Mouse (Mus musculus): Measurements from ENCODE around the gene Slc38a2.

Slc38a2 gene

DNA sequence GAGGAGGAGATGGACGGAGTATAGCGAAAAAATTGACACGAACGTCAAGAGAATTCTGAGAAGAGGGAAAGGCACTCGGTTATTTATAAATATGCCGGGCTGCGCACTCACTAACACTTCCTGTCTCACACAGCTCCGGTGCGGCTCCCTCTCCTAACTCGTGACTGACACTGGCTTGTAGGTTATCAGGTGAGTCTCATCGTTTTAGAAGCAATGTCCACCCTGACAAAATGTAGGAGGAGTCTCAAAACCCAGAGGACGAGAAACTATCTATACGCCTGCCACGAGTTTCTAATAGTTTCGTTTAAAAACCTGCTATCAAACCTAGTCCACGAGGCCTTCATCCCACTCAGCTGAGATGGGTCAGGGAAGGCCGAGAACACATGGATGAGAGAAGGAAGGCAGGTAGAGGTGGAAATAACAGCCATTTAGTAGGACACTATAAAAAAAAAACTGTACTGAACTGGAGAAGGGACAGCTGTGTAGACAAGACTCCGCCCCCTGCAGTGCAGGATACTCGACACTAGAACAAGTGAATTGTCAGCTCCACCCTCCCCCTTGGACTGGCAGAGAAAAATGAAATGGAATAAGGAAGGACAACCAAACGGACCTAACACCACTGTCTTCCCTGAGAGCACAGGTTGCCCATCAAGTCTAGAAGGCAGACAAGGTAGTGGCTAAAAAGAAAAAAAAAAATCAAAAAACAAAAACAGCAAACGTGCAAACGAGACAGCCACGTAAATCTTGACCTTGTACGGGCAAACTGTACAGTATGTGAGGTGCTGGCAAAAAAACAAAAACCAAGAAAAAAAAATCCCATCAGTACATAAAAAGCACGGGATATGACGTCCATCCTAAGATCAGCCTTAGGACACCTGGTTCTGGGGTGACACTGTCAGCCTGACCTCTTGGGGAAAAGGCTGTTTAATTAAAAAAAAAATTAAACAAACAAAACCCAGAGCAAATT lies 3.8 kb downstream of the Slc38a2 start:
- no peak for DNase-seq (ENCODE audit: low spot score)

- no peak for DNase-seq (ENCODE audit: low spot score)
Measured at GRCm38 (mm10) chr15:96694988-96695387, 4.5 kb downstream of the Slc38a2 start.

DNA sequence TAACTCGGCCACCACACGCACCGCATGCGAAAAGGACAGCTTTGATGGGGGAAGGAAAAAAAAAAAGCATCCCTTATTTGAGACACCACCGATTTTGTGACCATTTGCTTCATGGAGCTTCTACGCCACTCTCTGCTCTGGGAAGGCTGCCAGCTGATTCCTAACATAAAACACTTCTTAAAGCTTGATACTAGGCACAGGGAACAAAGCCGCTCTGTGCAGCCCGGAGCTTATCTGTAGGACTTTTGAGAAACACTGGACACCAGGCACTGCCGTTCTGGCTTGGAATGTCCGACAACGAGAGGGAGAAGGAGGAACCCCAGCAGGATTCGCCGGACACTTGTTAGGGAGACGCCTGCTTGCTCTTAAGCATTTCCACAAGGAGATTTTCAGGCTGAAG lies 5.8 kb downstream of the Slc38a2 start:
- DNase-seq (ENCODE audit: low spot score) = no peak

- no peak for DNase-seq (ENCODE audit: low spot score)
Measured at GRCm38 (mm10) chr15:96692401-96692800, 7.1 kb downstream of the Slc38a2 start.

- DNase-seq (ENCODE audit: low spot score) = no peak
Measured at GRCm38 (mm10) chr15:96691381-96691780, 8.1 kb downstream of the Slc38a2 start.

DNA sequence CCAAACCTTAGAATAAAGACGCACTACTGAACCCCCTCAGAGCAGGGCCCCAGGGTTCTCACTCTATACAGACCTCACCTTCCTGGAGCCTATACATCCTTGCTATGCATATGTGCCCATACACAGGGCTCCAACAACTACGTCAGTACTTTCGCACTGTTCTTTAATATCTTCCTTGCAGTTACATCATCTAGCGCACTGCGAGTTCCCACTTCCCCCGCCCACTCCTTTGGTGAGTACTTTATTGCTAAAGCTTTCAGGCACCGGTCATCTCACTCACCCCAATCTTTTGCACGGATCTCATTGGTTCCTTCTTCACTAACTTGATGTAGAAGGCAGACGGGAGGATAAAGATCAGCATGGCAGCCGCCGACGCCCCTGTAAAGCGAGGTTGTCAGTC lies 8.7 kb downstream of the Slc38a2 start:
- no peak for DNase-seq (ENCODE audit: low spot score)

GRCm38 (mm10) chr15:96689919-96690318 lies 9.6 kb downstream of the Slc38a2 start:
- no peak for DNase-seq (ENCODE audit: low spot score)

- DNase-seq (ENCODE audit: low spot score) = no peak
Measured at GRCm38 (mm10) chr15:96688784-96689318, 10.7 kb downstream of the Slc38a2 start.

DNA sequence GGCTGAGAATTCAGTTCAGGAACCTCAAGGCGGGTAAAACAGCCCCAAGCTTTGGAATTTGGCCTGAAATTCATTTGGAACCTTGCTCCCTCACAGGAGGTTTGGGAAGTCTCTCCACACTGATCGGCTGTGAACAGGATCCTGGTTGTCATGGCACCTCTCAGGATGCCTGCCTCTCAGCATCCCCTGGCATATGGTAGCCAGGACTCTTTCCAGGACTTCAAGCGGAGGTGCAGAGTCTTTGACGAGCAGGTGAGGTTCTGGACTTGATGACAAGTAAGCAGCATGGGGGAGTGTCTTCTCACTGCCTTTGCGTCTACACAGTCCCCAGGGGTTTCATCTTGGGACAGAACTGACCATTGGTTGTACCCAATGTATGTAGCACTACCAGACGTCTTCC lies 11.5 kb downstream of the Slc38a2 start:
- no peak for DNase-seq (ENCODE audit: low spot score)

DNA sequence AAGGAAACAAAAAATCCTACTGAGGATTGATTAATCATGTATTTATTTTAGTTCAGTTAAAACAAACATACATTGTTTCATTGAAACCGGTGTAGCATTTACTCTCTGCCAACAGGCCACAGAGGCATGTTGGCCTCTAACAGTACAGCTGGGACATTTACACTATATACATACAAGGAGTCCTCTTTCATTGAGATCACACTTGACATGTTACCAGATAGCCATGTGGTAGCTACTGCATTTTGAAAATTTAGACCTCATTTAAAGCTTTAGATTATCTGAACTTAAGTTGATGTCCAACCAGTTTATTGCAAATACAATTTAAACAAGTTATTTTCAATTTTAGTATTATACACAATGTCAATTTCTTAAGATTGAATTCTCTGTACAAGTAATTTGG lies 12.2 kb downstream of the Slc38a2 start:
- no peak for DNase-seq (ENCODE audit: low spot score)

DNA sequence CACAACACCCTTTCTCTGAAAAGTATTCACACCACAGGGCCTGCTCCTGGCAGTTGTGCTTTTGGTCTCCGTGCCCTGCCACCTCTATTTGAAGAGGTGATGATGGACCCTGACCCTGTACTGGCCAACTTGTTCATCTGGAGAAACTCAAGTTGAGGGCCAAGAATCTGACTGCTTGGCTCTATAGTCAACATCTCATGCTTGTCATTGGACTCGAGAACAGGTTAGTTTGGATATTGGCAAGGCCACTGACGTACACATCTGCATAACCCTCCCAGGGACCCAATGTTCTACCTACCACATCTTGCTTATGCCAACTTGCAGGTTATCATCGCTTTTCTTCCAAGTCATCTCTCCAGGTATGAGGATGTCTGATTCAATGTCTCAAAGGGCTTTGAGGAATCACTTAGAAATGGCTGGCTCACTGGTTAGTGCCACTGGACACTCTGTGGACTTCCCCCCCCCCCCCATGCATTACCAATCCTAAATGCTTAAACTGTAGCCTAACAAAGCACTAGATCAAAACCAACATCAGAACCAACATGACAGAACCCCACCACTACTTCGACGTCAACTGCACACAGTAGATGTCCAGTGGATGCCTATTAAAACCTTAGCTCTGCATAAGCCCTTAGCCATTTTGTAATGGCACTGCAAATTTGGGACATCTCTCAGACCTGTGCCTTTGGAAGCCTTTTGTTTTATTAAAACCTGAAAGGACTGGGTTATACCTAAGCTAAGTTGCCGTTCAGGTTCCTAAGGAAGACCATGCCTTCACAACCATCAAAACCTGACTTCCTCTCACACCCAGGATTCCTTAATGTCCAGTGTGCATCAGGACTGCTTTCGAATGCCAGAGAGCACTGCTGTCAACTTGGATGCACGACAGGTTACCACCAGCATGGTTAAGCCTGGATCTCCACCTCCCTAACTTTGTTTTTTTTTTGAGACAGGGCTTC lies 13.1 kb downstream of the Slc38a2 start:
- DNase-seq (ENCODE audit: low spot score) = no peak

DNA sequence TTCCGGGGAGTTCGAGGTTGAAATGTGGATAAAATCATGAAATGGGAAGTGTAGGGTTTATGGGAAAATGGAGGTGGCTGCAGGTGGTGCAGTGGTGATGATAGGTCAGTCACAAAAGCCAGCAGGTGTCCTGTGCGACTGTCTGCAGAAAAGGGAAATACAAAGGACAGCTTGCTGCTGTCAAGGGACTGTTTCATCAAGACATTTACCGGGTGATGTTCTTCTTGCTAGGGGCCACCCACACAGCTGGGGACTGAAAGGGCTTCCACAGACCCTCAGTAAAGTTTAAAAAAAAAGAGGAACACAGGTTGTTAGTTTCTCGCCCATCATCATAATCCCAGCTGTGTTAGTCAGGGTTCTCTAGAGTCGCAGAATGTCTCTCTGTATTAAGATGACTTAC lies 14.3 kb downstream of the Slc38a2 start:
- DNase-seq (ENCODE audit: low spot score) = no peak

- no peak for DNase-seq (ENCODE audit: low spot score)
Measured at GRCm38 (mm10) chr15:96684132-96684830, 15.2 kb downstream of the Slc38a2 start.

DNA sequence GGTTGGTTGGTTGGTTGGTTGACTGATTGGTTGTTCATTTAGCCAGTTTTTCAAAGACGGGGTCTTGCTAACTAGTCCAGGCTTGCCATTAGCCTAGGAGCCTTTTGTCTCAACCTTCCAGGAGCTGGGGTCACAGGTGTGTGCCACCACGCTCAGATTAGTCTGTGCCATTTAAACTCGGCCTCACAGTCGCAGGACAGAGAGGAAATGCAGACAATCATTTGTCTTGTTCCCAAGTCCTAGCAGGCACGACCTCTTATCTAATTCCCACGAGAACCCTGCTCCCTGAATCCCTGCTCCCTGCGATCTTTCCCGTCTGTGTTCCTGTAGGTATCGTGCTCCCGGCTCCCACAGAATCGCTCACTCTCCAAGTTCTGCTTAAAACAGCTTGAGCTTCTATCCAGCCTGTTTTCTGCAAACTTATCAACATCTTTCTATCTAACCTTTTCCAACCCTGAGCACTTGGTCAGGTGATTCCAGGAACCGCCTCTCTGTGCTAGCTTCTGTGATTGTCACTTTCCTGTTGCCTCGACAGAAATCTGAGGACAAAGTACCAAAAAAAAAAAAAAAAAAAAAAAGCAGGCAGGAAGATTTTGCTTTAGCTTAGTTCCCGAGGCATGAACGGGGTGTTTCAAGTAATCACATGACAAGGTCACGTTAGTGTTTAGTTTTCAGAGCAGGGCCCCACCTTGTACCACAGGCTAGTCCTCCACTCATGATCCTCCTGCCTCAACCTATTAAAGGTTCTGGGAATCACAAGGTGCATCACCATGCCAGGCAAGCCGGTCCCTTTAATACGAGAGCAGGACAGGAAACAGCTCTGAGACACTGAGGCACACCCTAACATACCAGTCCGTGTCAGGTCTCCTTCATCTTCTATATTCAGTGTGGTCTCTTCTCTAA lies 20.4 kb downstream of the Slc38a2 start:
- no peak for DNase-seq (ENCODE audit: low spot score)

DNA sequence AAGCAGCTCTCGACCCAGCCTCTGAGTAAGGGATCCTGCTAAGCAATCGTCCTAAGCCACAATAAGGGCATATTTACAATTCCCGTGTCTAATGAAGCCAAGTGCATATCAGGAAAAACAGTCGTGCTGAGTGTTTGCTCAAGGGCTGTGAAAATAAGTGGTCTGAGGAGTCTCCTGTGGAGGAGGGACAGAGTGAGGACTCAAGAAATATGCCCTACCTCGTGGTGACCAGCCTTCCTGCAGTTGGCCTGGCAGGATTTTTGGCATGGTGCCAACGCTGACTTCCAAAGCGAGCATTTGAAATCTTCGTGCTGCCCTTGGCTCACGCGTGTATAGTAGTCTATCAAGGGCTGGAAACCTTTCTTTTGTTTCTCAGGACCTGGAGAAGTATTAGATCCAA lies 23.0 kb downstream of the Slc38a2 start:
- DNase-seq (ENCODE audit: low spot score) = no peak

- DNase-seq (ENCODE audit: low spot score) = no peak
Measured at GRCm38 (mm10) chr15:96675744-96676143, 23.8 kb downstream of the Slc38a2 start.

DNA sequence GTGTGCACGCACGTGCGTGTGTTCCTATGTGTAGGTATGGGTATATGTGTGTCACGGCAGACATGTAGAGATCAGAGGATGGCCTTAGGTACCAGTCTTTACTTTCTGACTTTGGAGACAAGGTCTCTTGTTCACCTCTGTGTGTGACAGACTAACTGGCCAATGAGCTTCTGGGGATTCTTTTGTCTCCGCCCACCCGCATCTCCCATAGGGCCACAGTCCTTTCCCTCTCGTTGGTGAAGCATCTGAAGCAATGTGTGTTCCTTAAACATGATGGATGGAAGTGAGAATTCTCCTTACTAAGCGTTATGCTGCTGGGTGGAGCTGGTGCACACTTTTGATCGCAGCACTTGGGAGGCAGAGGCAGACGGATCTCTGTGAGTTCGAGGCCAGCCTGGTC lies 24.5 kb downstream of the Slc38a2 start:
- DNase-seq (ENCODE audit: low spot score) = no peak

- no peak for DNase-seq (ENCODE audit: low spot score)
Measured at GRCm38 (mm10) chr15:96674089-96674488, 25.4 kb downstream of the Slc38a2 start.

DNA sequence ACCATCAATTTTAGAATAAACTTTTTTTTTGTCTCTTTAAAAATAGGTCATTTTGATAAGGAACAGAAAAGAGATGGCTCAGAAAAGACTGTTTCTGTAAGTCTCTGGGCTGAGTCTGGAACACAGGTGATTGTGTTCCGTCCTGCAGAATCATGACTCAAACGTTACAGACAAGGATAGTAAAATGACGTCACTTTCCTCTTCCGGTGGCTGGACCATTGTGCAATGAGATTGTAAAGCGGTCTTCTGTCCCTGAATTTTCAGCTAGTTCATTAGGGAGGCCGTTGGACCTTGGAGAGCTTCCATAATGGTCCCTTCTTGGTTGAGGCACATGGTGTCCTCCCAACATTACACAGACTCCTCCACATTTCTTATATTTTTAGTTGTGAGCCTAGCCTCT lies 29.8 kb downstream of the Slc38a2 start:
- DNase-seq (ENCODE audit: low spot score) = no peak

- no peak for DNase-seq (ENCODE audit: low spot score)
Measured at GRCm38 (mm10) chr15:96666663-96667062, 32.9 kb downstream of the Slc38a2 start.

DNA sequence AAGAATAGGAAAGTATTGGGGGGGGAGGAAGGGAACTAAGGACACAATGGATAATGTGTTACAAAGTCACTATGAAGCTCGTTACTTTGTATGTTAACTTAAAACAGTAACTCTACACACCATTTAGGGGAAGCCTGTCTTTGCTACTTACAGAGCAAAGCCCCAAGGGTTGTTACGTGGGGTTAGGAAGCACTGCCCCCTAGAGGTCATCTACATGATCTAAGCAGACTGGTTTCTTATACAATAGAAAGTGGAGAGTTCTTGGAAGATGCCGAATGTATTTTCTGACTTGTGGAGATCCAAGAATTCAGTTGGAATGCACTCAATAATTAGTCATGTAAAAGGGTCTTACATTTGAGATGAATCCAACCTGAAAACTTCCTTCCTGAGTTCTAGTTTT lies 33.6 kb downstream of the Slc38a2 start:
- peak; percentile 73 for DNase-seq (ENCODE audit: low spot score)
